Mouse (Mus musculus) CH12.LX (cell line): ENCODE measurements around the gene Casq2. TPM values are rescaled to one million over a fixed set of nuclear protein-coding genes. Genes with fewer than 3 reads are reported as not detected.

ENCODE experiments used
- DNase-seq: peaks from one replicate; pipeline ENCODE4 v3.0.0-alpha.2; 2013; ENCODE audit errors: extremely low read depth
- H3K27ac ChIP-seq: 2 replicates; pipeline ENCODE4 v1.5.1; 2012; ENCODE audit warnings: low read depth, mild to moderate bottlenecking, control low read depth, moderate library complexity; ENCODE audit not compliant: insufficient read depth
- H3K27me3 ChIP-seq: replicated peaks from 2 replicates; pipeline ENCODE3; 2012; ENCODE audit warnings: inconsistent platforms
- H3K36me3 ChIP-seq, 2 experiments: replicated peaks in 1 of 2; 2 replicates each; pipeline versions ENCODE3 to v1.6.1; 2012; ENCODE audit warnings: inconsistent platforms in 1 of 2, low read length in 1 of 2, mild to moderate bottlenecking in 1 of 2, mixed read lengths in 1 of 2, moderate library complexity in 1 of 2; ENCODE audit not compliant: control insufficient read depth in 1 of 2, insufficient read depth in 1 of 2
- H3K4me1 ChIP-seq, 2 experiments: 2 replicates each; pipeline ENCODE4 v1.6.1; 2012; ENCODE audit warnings: inconsistent platforms in 1 of 2, moderate library complexity in 1 of 2; ENCODE audit not compliant: insufficient read depth in 2 of 2, control insufficient read depth in 1 of 2
- H3K4me2 ChIP-seq: 2 replicates; pipeline ENCODE4 v1.6.1; 2012; ENCODE audit warnings: low read depth, mild to moderate bottlenecking, control low read depth; ENCODE audit not compliant: poor library complexity, insufficient read depth, severe bottlenecking
- H3K4me3 ChIP-seq, 3 experiments: fragments of 150-350 bp in 1 of 3; sonication (generic) in 1 of 3; replicated peaks in 1 of 3; 2 replicates each; pipeline versions ENCODE3 to v1.5.1; 2011 to 2012; ENCODE audit warnings: low read depth in 2 of 3, low read length in 2 of 3, mild to moderate bottlenecking in 2 of 3, moderate library complexity in 2 of 3, control low read depth in 1 of 3, improper control_type of control experiment in 1 of 3, inconsistent platforms in 1 of 3, mixed read lengths in 1 of 3; ENCODE audit not compliant: poor library complexity in 1 of 3
- H3K79me2 ChIP-seq: replicated peaks from 2 replicates; pipeline ENCODE4 v1.6.1; 2012; ENCODE audit warnings: mild to moderate bottlenecking, moderate library complexity; ENCODE audit not compliant: control insufficient read depth, poor library complexity, insufficient read depth, severe bottlenecking; ENCODE audit errors: extremely low read depth
- H3K9ac ChIP-seq: 2 replicates; pipeline ENCODE4 v1.6.1; 2012; ENCODE audit warnings: low read depth, mild to moderate bottlenecking, control low read depth, moderate library complexity; ENCODE audit not compliant: insufficient read depth
- H3K9me3 ChIP-seq: replicated peaks from 2 replicates; pipeline ENCODE3; 2012; ENCODE audit warnings: low read length, inconsistent platforms, mixed read lengths
- BHLHE40 ChIP-seq: IDR thresholded peaks from 2 replicates; pipeline ENCODE4 v1.6.1; 2011; ENCODE audit warnings: mild to moderate bottlenecking, low read depth, low read length, improper control_type of control experiment
- CHD1 ChIP-seq: IDR thresholded peaks from 2 replicates; pipeline ENCODE4 v1.6.1; 2012; ENCODE audit warnings: low read depth, low read length, improper control_type of control experiment, inconsistent platforms
- CHD2 ChIP-seq: IDR thresholded peaks from 2 replicates; pipeline ENCODE4 v1.6.1; 2011; ENCODE audit warnings: low read length, improper control_type of control experiment
- ELF1 ChIP-seq: IDR thresholded peaks from 2 replicates; pipeline ENCODE4 v1.6.1; 2014; ENCODE audit warnings: low read depth, mild to moderate bottlenecking, inconsistent platforms, low read length, improper control_type of control experiment
- ETS1 ChIP-seq: conservative IDR thresholded peaks from 2 replicates; pipeline ENCODE4 v1.6.1; 2012; ENCODE audit warnings: low read depth, mild to moderate bottlenecking, inconsistent platforms, low read length, improper control_type of control experiment, moderate library complexity
- GABPA ChIP-seq: IDR thresholded peaks from 2 replicates; pipeline ENCODE4 v1.6.1; 2012; ENCODE audit warnings: low read depth, low read length, improper control_type of control experiment, inconsistent platforms; ENCODE audit not compliant: insufficient replicate concordance
- HCFC1 ChIP-seq: IDR thresholded peaks from 2 replicates; pipeline ENCODE4 v1.6.1; 2012; ENCODE audit warnings: low read depth, mild to moderate bottlenecking, inconsistent platforms, low read length, improper control_type of control experiment
- JUN ChIP-seq: IDR thresholded peaks from 2 replicates; pipeline ENCODE4 v1.6.1; 2011; ENCODE audit warnings: low read depth, mild to moderate bottlenecking, low read length, improper control_type of control experiment, moderate library complexity; ENCODE audit not compliant: insufficient read depth
- MYC ChIP-seq: IDR thresholded peaks from 2 replicates; pipeline ENCODE4 v1.6.1; 2011; ENCODE audit warnings: low read depth, mild to moderate bottlenecking, improper control_type of control experiment, low read length
- NELFE ChIP-seq: IDR thresholded peaks from 2 replicates; pipeline ENCODE4 v1.6.1; 2011; ENCODE audit warnings: low read depth, low read length, improper control_type of control experiment
- NRF1 ChIP-seq: IDR thresholded peaks from 2 replicates; pipeline ENCODE4 v1.6.1; 2014; ENCODE audit warnings: low read depth, mild to moderate bottlenecking, inconsistent platforms, low read length, improper control_type of control experiment, moderate library complexity
- POLR2A ChIP-seq: IDR thresholded peaks from 2 replicates; pipeline ENCODE4 v1.6.1; 2011; ENCODE audit warnings: low read depth, mild to moderate bottlenecking, improper control_type of control experiment, low read length
- RCOR1 ChIP-seq: conservative IDR thresholded peaks from 2 replicates; pipeline ENCODE4 v1.6.1; 2012; ENCODE audit warnings: low read depth, mild to moderate bottlenecking, inconsistent platforms, low read length, improper control_type of control experiment
- SMC3 ChIP-seq: IDR thresholded peaks from 2 replicates; pipeline ENCODE4 v1.6.1; 2011; ENCODE audit warnings: low read depth, low read length, improper control_type of control experiment
- TBP ChIP-seq: conservative IDR thresholded peaks from 2 replicates; pipeline ENCODE4 v1.6.1; 2011; ENCODE audit warnings: low read depth, low read length, improper control_type of control experiment
- USF2 ChIP-seq: conservative IDR thresholded peaks from 2 replicates; pipeline ENCODE4 v1.6.1; 2011; ENCODE audit warnings: low read depth, low read length, improper control_type of control experiment
- ZC3H11A ChIP-seq: IDR thresholded peaks from 2 replicates; pipeline ENCODE4 v1.6.1; 2012; ENCODE audit warnings: low read depth, mild to moderate bottlenecking, inconsistent platforms, low read length, improper control_type of control experiment
- dilution Hi-C: fragments of 300-500 bp; cut with MboI; formaldehyde crosslinking; loops from 2 replicates; pipeline ENCODE4 v1.14.3; 2020; ENCODE audit warnings: low sequenced_read_pairs; ENCODE audit not compliant: extremely low pct_unique_long_range_greater_than_20kb, extremely low pct_ligation_motif_present
- in situ Hi-C: fragments of 300-500 bp; cut with MboI; formaldehyde crosslinking; loops from 3 replicates; pipeline ENCODE4 v1.14.3; 2019; ENCODE audit warnings: low sequenced_read_pairs, low pct_ligation_motif_present, low pct_unique_long_range_greater_than_20kb, mixed read lengths
- polyA plus RNA-seq: library from polyadenylated mRNA; unstranded; fragments of >175 nt; gene quantifications from 2 replicates; pipeline ENCODE4 v1.2.1, GENCODE M21; 2012; ENCODE audit warnings: low read depth; ENCODE audit not compliant: insufficient read length
- total RNA-seq, 2 experiments: library from RNA; depleted of rRNA; stranded (reverse); fragments of 300-350 nt in 1 of 2; fragments of >200 nt in 1 of 2; gene quantifications; 2 replicates each; pipeline ENCODE4 v1.2.3; 2012 to 2014

The Casq2 gene
- total and polyA plus RNA-seq, 3 experiments, result not detected

- no peak overlapping the region for H3K4me3 ChIP-seq
- in situ Hi-C loops, result no loop called here
These were observed 9.2 kb downstream of the Casq2 start for GRCm38 (mm10) chr3:102095412-102095811.

GRCm38 (mm10) chr3:102096366-102096765 lies 10.2 kb downstream of the Casq2 start:
- Histone ChIP-seq H3K27ac (no peak overlapping the region), H3K79me2 (no peaks in the 10 kb centered on the region), H3K4me1 (no peaks in the 10 kb centered on the region)
- DNase-seq, result no peak
- TF ChIP-seq RCOR1, result no peak
- TF ChIP-seq, all 38 proteins: peak for 0
- no peaks in the 10 kb centered on the region for H3K27me3 ChIP-seq
- no peak overlapping the region for H3K4me2 ChIP-seq
- dilution Hi-C loops (no loop called here), in situ Hi-C loops (no loop called here)
- H3K9ac ChIP-seq, result no peak overlapping the region
- no peaks in the 10 kb centered on the region for H3K9me3 ChIP-seq
- no peak overlapping the region for H3K4me3 ChIP-seq
- no peaks in the 10 kb centered on the region for H3K36me3 ChIP-seq

More at GRCm38 (mm10) chr3:102095412-102095811, 9.2 kb downstream of the Casq2 start:
- H3K4me2 ChIP-seq, result no peak overlapping the region
- DNase-seq, result no peak
- no peak overlapping the region for H3K27ac ChIP-seq
- H3K4me1 ChIP-seq, result no peaks in the 10 kb centered on the region
- no peak for TF ChIP-seq HCFC1
- TF ChIP-seq JUN, result no peak
- TF ChIP-seq NELFE, result no peak
- TF ChIP-seq RCOR1, result no peak
- TF ChIP-seq ELF1, result no peak
- no peak for TF ChIP-seq CHD1
- no peak for TF ChIP-seq SMC3
- TF ChIP-seq TBP, result no peak
- TF ChIP-seq ETS1, result no peak
- TF ChIP-seq GABPA, result no peak
- TF ChIP-seq CHD2, result no peak
- no peak for TF ChIP-seq NRF1
- TF ChIP-seq MYC, result no peak
- no peak for TF ChIP-seq USF2
- no peak for TF ChIP-seq POLR2A
- TF ChIP-seq BHLHE40, result no peak
- TF ChIP-seq ZC3H11A, result no peak
- peaks cover 3% of the 10 kb centered on the region for H3K9me3 ChIP-seq
- no peak overlapping the region for H3K9ac ChIP-seq
- no peaks in the 10 kb centered on the region for H3K79me2 ChIP-seq
- no peaks in the 10 kb centered on the region for H3K36me3 ChIP-seq
- no peaks in the 10 kb centered on the region for H3K27me3 ChIP-seq
- dilution Hi-C loops, result no loop called here
